Mouse (Mus musculus): Measurements from ENCODE around the gene Pink1.

Gene Pink1

GRCm38 (mm10) chr4:138326077-138326695 lies at the start of gene Pink1:
TSS of gene Pink1 (minus strand) at chr4:138326307.
- DNase-seq (ENCODE audit: low spot score), result peak; percentile 90

DNA sequence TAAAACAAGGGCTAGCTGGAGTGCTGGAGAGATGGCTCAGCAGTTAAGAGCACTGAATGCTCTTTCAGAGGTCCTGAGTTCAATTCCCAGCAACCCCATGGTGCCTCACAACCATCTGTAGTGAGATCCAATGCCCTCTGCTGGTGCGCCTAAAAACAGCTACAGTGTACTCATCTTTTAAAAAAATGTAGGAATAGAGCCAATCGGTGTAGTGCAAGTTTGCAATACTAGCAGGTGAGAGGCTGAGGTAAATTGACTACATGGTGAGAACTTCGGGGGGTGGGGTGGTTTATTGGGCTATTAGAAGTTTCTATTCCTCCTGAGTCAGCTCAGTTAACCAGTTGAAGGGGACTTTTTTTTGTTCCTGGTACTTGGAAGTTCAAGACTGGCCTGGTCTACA lies 49.0 kb upstream of the Pink1 start:
- no peak for DNase-seq (ENCODE audit: low spot score)

DNA sequence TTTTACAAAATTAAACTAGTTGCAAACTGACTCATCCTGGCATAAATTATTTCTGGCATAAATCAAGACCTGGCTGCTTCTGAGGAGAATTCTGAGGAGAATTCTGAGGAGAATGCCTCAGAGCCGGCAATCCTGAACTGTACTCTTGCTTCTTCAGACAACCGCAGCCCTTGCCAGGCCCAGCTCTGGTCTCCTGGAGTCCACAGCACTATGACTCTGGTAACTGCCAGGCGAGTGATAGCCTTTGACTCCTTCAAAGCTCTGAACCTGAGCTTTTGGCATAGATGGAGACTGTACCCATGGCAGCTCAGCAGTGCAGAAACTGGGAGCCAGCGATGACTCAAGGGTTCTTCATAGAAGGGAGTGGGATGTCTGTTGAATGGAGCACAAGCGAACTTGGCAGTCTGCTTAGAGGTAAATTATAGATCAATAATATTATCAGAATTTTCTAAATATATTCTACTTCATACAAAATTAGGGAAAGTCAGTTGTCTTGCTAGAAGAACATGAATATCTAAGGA lies 44.9 kb upstream of the Pink1 start:
- no peak for DNase-seq (ENCODE audit: low spot score)

GRCm38 (mm10) chr4:138368498-138369260 lies 42.6 kb upstream of the Pink1 start:
- no peak for DNase-seq (ENCODE audit: low spot score)

GRCm38 (mm10) chr4:138367641-138368497 lies 41.8 kb upstream of the Pink1 start, which contains the start of gene Cda:
TSS of gene Cda (minus strand) at chr4:138367992.
- DNase-seq (ENCODE audit: low spot score), result peak; percentile 87

DNA sequence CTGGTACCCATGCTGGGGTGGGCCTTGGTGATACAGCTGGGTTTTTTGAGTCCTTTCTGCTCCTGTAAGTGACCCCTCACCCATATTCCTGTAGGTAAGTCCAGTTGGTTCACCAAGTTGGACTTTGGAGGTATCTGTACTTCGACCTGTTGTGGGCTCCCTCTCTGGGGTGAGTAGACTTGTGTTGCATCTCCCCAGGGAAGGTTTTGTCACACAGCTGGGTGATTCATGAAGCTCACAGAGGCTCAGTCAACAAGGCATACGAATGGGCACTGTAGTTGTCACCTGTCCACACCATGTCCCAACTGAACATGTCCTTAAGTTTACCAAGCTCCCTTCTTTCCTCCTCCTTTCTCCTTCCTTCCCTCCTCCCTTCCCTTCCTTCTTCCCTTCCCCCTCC lies 40.5 kb upstream of the Pink1 start:
- no peak for DNase-seq (ENCODE audit: low spot score)

- no peak for DNase-seq (ENCODE audit: low spot score)
Measured at GRCm38 (mm10) chr4:138363511-138363910, 37.4 kb upstream of the Pink1 start.

- no peak for DNase-seq (ENCODE audit: low spot score)
Measured at GRCm38 (mm10) chr4:138362883-138363282, 36.8 kb upstream of the Pink1 start.

GRCm38 (mm10) chr4:138361370-138361821 lies 35.3 kb upstream of the Pink1 start:
- DNase-seq (ENCODE audit: low spot score), result no peak

- no peak for DNase-seq (ENCODE audit: low spot score)
Measured at GRCm38 (mm10) chr4:138358176-138358575, 32.1 kb upstream of the Pink1 start.

GRCm38 (mm10) chr4:138356551-138356950 lies 30.4 kb upstream of the Pink1 start:
- no peak for DNase-seq (ENCODE audit: low spot score)

- no peak for DNase-seq (ENCODE audit: low spot score)
Measured at GRCm38 (mm10) chr4:138356141-138356540, 30.0 kb upstream of the Pink1 start.

- no peak for DNase-seq (ENCODE audit: low spot score)
Measured at GRCm38 (mm10) chr4:138355496-138355895, 29.4 kb upstream of the Pink1 start.

DNA sequence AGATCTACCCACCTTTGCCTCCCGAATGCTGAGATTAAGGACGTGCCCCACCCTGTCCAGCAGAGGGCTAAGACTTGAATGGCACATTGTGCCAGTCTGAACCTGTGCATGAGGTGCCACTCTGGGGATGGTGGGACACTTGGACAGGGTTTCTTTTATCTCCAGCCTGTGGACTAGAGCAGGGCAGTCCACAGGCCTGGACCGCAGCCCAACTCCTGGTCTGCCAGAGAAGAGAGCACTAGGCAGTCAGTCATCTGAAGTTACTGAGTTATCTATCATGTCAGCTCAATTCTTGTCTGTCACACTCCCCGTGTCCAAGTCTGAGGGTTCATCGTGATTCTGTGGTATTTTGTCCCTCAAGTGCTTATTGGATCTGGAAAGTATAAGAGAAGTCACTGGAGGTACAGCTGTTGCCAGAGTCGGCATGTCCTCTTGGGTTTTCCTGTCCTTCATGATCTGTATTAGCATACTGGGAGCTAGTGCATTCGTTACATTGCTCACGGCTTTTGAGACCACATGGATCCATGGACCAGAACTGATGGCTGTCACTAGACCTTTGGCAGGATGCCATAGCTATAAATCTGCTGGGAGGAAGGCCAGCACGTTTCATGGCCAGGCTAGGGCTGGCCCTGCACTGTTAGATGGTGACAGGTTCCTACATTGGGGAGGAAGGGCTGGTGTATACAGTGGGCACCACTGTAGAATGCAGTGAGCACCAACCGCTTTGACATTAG lies 27.5 kb upstream of the Pink1 start:
- no peak for DNase-seq (ENCODE audit: low spot score)

- no peak for DNase-seq (ENCODE audit: low spot score)
Measured at GRCm38 (mm10) chr4:138352692-138353091, 26.6 kb upstream of the Pink1 start.

DNA sequence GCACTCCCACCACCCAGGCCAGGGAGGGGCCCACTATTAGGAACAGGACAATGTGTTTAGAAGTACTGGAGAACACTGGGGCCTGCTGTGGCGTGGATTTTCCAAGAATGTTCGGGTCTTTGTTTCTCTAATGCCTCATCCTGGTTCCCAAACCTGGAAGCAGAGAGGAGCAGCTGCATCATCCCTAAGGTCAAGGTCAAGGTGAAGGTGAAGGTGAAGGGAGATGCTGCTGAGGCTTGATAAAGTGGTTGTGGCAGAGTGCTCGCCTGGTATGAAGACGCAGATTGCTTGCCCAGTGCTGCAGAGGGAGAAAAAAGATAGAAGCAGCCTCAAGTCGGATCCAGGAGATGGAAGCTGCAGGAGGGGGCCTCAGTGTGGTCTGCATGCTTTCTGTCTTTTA lies 25.7 kb upstream of the Pink1 start:
- no peak for DNase-seq (ENCODE audit: low spot score)

GRCm38 (mm10) chr4:138348716-138349115 lies 22.6 kb upstream of the Pink1 start:
- DNase-seq (ENCODE audit: low spot score), result no peak

DNA sequence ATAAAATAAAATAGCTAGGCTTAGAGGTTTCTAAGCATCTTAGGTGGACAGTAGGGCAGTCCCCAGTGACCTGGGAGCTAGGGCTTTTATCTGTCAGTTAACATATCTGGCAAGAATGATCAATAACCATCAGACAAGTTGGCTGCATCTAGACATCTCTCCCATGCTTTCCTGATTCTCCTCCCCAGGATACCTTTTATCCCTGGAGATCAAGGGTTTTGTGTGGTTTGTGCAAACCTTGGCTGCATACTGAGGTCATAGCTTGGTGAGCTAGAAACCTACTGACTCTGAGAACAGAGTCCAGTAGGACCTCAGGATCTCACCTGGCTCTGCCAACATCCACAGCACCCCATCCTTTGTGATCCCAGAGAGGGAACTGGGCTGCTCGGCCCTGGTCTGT lies 21.2 kb upstream of the Pink1 start:
- DNase-seq (ENCODE audit: low spot score), result no peak

DNA sequence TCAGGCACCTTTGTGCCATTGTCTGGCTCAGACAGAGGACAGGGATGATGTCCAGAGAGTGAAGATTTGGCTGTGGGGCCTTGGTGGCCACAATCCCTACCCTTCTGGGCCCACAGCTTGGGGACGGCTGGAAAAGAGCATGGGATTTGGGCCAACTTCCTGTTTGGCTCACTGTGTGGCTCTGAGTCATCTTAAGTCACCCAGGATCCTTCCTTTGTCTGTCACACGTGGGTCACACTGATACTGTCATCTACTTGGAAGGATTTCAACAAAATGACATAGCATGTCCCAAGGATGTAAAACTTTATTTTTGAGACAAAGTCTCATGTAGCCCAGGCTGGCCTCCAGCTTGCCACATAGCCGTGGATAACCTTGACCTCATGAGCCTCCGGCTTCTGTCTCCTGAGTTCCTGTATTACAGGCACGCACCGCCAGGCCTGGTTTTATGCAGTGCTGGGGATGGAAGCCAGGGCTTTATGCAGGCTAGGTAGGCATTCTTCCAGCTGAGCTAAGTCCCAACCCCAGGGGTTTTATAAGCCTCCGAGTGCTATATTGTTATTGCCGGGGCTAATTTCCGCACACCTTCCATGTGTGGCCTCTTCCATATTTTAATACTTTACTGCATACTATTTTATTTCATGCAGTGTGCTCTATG lies 18.9 kb upstream of the Pink1 start:
- no peak for DNase-seq (ENCODE audit: low spot score)

DNA sequence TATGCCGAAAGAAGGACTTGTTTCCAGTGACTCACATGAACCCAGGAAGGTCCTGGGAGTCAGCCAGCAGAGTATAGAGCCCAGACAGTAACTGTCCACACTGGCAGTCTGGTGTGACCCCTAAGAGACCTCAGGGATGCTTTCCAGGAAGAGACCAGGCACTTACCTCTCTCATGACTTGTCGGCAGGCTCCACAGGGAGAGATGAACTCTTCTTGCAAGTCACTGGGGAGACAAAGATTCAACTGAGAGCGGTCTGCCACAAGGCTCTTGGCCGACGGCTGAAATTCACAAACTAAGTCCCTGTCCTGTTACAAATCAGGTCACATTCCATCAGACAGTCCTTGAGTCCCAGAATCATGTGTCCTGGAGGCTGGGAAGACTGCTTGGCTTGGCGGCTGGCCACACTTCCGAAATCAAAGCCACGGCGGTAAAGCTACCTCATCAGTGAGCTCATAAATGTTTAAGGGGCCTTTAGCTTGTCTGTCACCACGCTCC lies 17.3 kb upstream of the Pink1 start:
- DNase-seq (ENCODE audit: low spot score), result no peak

- no peak for DNase-seq (ENCODE audit: low spot score)
Measured at GRCm38 (mm10) chr4:138342778-138343177, 16.7 kb upstream of the Pink1 start.
